Mouse (Mus musculus) olfactory bulb, adult 2 months (tissue): ENCODE data around the gene Pid1.

Experiments used
- CTCF ChIP-seq: fragments of 200-500 bp; IDR thresholded peaks from 2 replicates; pipeline ENCODE4 v1.5.1; 2012; ENCODE audit warnings: low read depth, mild to moderate bottlenecking, low read length, moderate library complexity; ENCODE audit not compliant: insufficient read depth
- POLR2A ChIP-seq: fragments of 200-500 bp; IDR thresholded peaks from 2 replicates; pipeline ENCODE4 v1.6.1; 2012; ENCODE audit warnings: mild to moderate bottlenecking, low read depth, low read length, moderate library complexity; ENCODE audit not compliant: insufficient read depth

DNA sequence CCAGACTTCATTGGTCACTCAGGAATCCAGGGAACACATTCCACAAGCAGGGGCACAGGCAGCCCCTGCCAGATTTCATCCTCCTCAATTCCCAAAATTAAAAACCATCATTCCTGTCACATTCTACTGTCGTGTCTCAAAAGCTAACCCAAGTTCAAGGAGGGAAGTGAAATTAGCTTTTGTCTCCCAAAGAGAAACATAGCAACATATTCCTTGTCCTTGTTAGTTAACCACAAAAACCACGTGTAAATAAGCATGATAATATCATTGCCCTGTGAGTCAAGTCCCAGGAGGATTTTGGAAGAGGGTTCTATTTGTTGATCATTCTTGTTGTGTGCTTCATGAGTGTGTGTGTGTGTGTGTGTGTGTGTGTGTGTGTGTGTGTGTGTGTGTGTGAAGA lies 164.1 kb downstream of the Pid1 start:
- TF ChIP-seq CTCF (no peak), POLR2A (no peak)
